Mouse (Mus musculus) small intestine, adult 2 months (tissue): ENCODE results near the gene Eps8l3. TPM values are rescaled to one million over a fixed set of nuclear protein-coding genes. Genes with fewer than 3 reads are reported as not detected.

Experiments
- H3K27ac ChIP-seq: fragments of 200-500 bp; 2 replicates; pipeline ENCODE4 v1.5.1; 2012; ENCODE audit warnings: low read depth, low read length, control low read depth, inconsistent platforms; ENCODE audit not compliant: insufficient read depth
- H3K27me3 ChIP-seq: fragments of 200-500 bp; 2 replicates; pipeline ENCODE4 v1.6.1; 2012; ENCODE audit warnings: mild to moderate bottlenecking, moderate library complexity, low read length, inconsistent platforms; ENCODE audit not compliant: control insufficient read depth, insufficient read depth
- H3K36me3 ChIP-seq: fragments of 200-500 bp; 2 replicates; pipeline ENCODE4 v1.6.1; 2012; ENCODE audit warnings: mild to moderate bottlenecking, low read length, control low read depth, inconsistent platforms; ENCODE audit not compliant: control insufficient read depth, insufficient read depth
- H3K4me1 ChIP-seq: fragments of 200-500 bp; 2 replicates; pipeline ENCODE4 v1.6.1; 2012; ENCODE audit warnings: low read length, inconsistent platforms, mixed read lengths; ENCODE audit not compliant: control insufficient read depth, insufficient read depth, insufficient read length
- H3K4me3 ChIP-seq: fragments of 200-500 bp; 2 replicates; pipeline ENCODE4 v1.5.1; 2012; ENCODE audit warnings: low read depth, mild to moderate bottlenecking, control low read depth, inconsistent platforms, low read length, moderate library complexity
- CTCF ChIP-seq: fragments of 200-500 bp; IDR thresholded peaks from 2 replicates; pipeline ENCODE4 v1.5.1; 2012; ENCODE audit warnings: low read depth, mild to moderate bottlenecking, control low read depth, inconsistent platforms, low read length, moderate library complexity, mixed read lengths; ENCODE audit not compliant: insufficient replicate concordance, insufficient read length; ENCODE audit errors: extremely low read depth
- POLR2A ChIP-seq: fragments of 200-500 bp; IDR thresholded peaks from 2 replicates; pipeline ENCODE4 v1.6.1; 2012; ENCODE audit warnings: low read depth, mild to moderate bottlenecking, control low read depth, inconsistent platforms, low read length, moderate library complexity
- WGBS: fragments of 180-500 bp; shearing (Covaris S2); methylation state at CpG from one replicate; pipeline ENCODE4 v1.1.7; 2018; 5-methylcytosine and 5-hydroxymethylcytosine counted together
- polyA plus RNA-seq: library from polyadenylated mRNA; depleted of rRNA; stranded (reverse); fragments of >200 nt; gene quantifications from 2 replicates; pipeline ENCODE4 v1.2.3, GENCODE M21; 2012

The Eps8l3 gene
- polyA plus RNA-seq, 1 experiment = 351 TPM

- Histone ChIP-seq H3K4me1 (peaks cover 11% of the 10 kb centered on the region; the same call in 1 of the 2 replicates), H3K36me3 (no peaks in the 10 kb centered on the region), H3K4me3 (no peak overlapping the region), H3K27ac (no peak overlapping the region), H3K27me3 (no peaks in the 10 kb centered on the region)
- WGBS = 55% methylated on average over 7 of the region's 7 CpGs
- no peak for TF ChIP-seq CTCF
- TF ChIP-seq POLR2A = no peak
Observed at GRCm38 (mm10) chr3:107917783-107918408, 40.9 kb downstream of the Eps8l3 start.

DNA sequence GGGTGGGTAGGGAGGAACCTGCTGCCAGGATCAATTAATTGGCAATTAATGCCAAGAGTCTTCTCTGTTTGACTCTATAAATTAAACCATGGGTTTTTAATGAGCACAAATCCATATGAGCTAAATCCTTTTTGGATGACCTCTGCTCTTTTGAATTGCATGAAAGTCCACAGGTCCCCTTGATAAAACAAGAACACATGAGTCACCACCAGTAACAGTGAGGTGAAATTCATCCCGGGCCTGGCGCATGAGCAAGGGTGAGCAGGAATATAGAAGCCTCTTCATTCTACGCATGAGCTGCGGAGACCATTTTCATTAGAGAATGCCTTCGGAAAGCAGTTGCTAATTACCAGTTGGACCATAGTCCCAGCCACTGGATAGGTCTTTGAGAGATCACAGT is 43.3 kb downstream of the Eps8l3 start:
- 58% methylated on average over 5 of the region's 5 CpGs for WGBS
- H3K4me3 ChIP-seq = no peak overlapping the region
- no peaks in the 10 kb centered on the region for H3K36me3 ChIP-seq
- peaks cover 11% of the 10 kb centered on the region; the same call in 1 of the 2 replicates for H3K4me1 ChIP-seq
- H3K27ac ChIP-seq = peak overlapping the region; percentile 81
- no peak for TF ChIP-seq CTCF
- no peak for TF ChIP-seq POLR2A
- H3K27me3 ChIP-seq = no peaks in the 10 kb centered on the region

GRCm38 (mm10) chr3:107925335-107925734 is 48.3 kb downstream of the Eps8l3 start:
- H3K36me3 ChIP-seq = no peaks in the 10 kb centered on the region
- H3K4me1 ChIP-seq = peaks cover 9% of the 10 kb centered on the region; the same call in 1 of the 2 replicates
- no peak overlapping the region for H3K4me3 ChIP-seq
- no peak for TF ChIP-seq POLR2A
- TF ChIP-seq CTCF = no peak
- no peaks in the 10 kb centered on the region for H3K27me3 ChIP-seq
- H3K27ac ChIP-seq = no peak overlapping the region
- 90% methylated on average over 3 of the region's 3 CpGs for WGBS

DNA sequence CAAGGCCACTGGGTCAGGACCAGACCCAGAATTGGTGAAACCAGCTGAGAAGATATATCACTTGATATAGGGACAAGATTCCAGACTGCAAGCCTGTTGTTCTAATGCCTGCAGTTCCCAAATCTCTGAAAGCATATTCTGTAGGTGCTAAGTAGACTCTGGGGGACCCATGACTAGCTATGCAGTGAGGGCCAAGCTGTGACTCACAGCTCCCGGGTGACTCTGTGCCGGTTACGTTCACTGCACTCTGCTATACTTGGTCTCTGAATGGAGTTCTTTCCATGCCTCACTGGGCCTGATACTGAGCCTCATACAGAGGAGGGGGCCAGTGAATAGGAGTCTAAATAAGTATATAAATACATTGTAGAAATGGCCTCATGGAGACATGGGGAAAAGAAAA is 50.8 kb downstream of the Eps8l3 start:
- 92% methylated on average over 3 of the region's 3 CpGs for WGBS
- Histone ChIP-seq H3K36me3 (no peaks in the 10 kb centered on the region), H3K27ac (no peak overlapping the region), H3K27me3 (no peaks in the 10 kb centered on the region), H3K4me1 (peaks cover 4% of the 10 kb centered on the region; the same call in 1 of the 2 replicates), H3K4me3 (no peak overlapping the region)
- TF ChIP-seq CTCF (no peak), POLR2A (no peak)

GRCm38 (mm10) chr3:107928691-107929090 is 51.7 kb downstream of the Eps8l3 start:
- Histone ChIP-seq H3K27me3 (no peaks in the 10 kb centered on the region), H3K4me3 (no peak overlapping the region), H3K27ac (no peak overlapping the region), H3K36me3 (no peaks in the 10 kb centered on the region), H3K4me1 (peaks cover 4% of the 10 kb centered on the region; the same call in 1 of the 2 replicates)
- TF ChIP-seq CTCF (no peak), POLR2A (no peak)
- 83% methylated on average over 11 of the region's 11 CpGs for WGBS

DNA sequence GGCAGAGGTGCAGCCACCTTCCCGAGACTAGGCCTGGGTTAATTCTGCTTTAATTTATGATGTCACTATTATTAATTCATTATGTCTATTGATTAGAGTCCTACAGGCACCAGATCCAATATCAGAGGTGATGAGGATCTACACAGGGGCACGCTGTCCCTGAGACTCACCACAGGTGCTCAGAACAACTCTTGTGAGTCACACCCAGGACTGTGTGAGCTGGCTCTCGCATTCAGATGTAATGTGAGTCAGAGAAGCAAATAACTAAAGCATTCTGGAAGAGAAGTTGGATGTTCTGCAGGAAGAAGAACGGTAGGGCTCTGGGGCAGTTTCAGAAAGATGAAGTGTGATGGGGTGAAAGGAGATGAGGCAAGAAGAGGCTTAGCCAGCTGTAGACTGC is 52.2 kb downstream of the Eps8l3 start:
- TF ChIP-seq CTCF = no peak
- no peak for TF ChIP-seq POLR2A
- no peak overlapping the region for H3K27ac ChIP-seq
- 83% methylated on average over 4 of the region's 4 CpGs for WGBS
- no peaks in the 10 kb centered on the region for H3K36me3 ChIP-seq
- peaks cover 4% of the 10 kb centered on the region; the same call in 1 of the 2 replicates for H3K4me1 ChIP-seq
- H3K27me3 ChIP-seq = no peaks in the 10 kb centered on the region
- H3K4me3 ChIP-seq = no peak overlapping the region

- no peak overlapping the region for H3K27ac ChIP-seq
- TF ChIP-seq CTCF (no peak), POLR2A (no peak)
- no peak overlapping the region for H3K4me3 ChIP-seq
- no peaks in the 10 kb centered on the region for H3K36me3 ChIP-seq
- H3K4me1 ChIP-seq = peaks cover 4% of the 10 kb centered on the region; the same call in 1 of the 2 replicates
- 81% methylated on average over 4 of the region's 4 CpGs for WGBS
- H3K27me3 ChIP-seq = no peaks in the 10 kb centered on the region
Observed at GRCm38 (mm10) chr3:107929731-107930130, 52.7 kb downstream of the Eps8l3 start.
